Mouse (Mus musculus): ENCODE data around the gene Cask. TPM values are rescaled to one million over a fixed set of nuclear protein-coding genes. Genes with fewer than 3 reads are reported as not detected.

Gene Cask
- polyA plus RNA-seq, 1 experiment: 5.7 TPM

DNA sequence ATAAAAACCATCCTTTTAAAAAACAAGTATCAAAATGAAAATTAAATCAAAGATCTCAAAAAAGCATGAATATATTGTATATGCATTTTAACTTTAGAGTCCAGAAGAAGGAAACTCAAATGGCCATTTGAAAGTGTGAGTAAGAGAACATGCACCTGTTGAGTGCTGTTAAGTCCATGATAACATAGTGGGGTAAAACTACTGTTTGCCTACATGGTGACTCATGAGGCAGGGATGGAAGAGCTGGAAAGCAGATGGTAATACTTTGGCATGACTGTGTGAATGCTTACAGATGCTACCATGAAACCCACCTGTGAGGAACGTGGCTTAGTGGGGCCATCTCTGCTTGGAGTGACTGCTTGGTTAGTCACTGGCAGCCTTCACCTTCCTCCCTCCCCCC is 132.9 kb downstream of the Cask start:
- no peaks in the 10 kb centered on the region for H3K36me3 ChIP-seq (ENCODE audit: control insufficient read depth, insufficient read depth, low read length)
- H3K4me3 ChIP-seq (ENCODE audit: insufficient read depth, low read depth, low read length): no peak overlapping the region
- H3K27me3 ChIP-seq (replicated peaks; ENCODE audit: control insufficient read depth, insufficient read depth, low read length): no peaks in the 10 kb centered on the region
- DNase-seq: no peak
- WGBS: 91% methylated on average over 1 of the region's 1 CpGs
- no peaks in the 10 kb centered on the region for H3K4me1 ChIP-seq (ENCODE audit: control insufficient read depth, insufficient read depth, low read length)
- TF ChIP-seq CTCF (conservative IDR thresholded peaks at IDR 0.05; ENCODE audit: insufficient read depth, insufficient read length, low read depth, low read length) (no peak), POLR2A (IDR thresholded peaks at IDR 0.05; ENCODE audit: low read depth, low read length) (no peak)
- no peak overlapping the region for H3K27ac ChIP-seq (ENCODE audit: insufficient read depth, low read depth, low read length)

GRCm38 (mm10) chrX:13716796-13717569 is 134.2 kb downstream of the Cask start:
- TF ChIP-seq CTCF (conservative IDR thresholded peaks at IDR 0.05; ENCODE audit: insufficient read depth, insufficient read length, low read depth, low read length): no peak
- no peak for TF ChIP-seq POLR2A (IDR thresholded peaks at IDR 0.05; ENCODE audit: low read depth, low read length)
- Histone ChIP-seq H3K27me3 (replicated peaks; ENCODE audit: control insufficient read depth, insufficient read depth, low read length) (no peaks in the 10 kb centered on the region), H3K4me1 (ENCODE audit: control insufficient read depth, insufficient read depth, low read length) (no peaks in the 10 kb centered on the region), H3K27ac (ENCODE audit: insufficient read depth, low read depth, low read length) (no peak overlapping the region), H3K4me3 (ENCODE audit: insufficient read depth, low read depth, low read length) (no peak overlapping the region), H3K36me3 (ENCODE audit: control insufficient read depth, insufficient read depth, low read length) (no peaks in the 10 kb centered on the region)
- WGBS: 62% methylated on average over 4 of the region's 4 CpGs
- no peak for DNase-seq

DNA sequence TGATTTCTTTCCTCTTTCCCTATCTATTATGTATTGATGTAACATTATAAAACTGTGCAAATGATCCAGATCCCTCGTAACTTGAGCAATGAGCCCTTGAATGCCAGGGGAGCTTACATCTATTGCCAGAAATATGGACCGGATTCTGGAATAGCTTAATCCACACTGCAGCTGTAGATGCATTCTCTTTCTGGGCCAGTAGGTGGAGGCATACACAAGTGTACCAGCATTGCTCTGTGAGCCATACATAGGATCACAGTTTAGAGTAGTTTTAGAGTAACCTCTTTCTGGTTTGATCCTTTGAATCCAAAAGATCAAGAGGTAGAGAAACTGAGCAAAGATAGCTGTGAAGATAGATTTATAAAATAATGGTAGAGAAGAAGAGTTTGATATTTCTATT is 141.0 kb downstream of the Cask start:
- Histone ChIP-seq H3K4me1 (ENCODE audit: control insufficient read depth, insufficient read depth, low read length) (no peaks in the 10 kb centered on the region), H3K36me3 (ENCODE audit: control insufficient read depth, insufficient read depth, low read length) (no peaks in the 10 kb centered on the region), H3K27ac (ENCODE audit: insufficient read depth, low read depth, low read length) (no peak overlapping the region), H3K27me3 (replicated peaks; ENCODE audit: control insufficient read depth, insufficient read depth, low read length) (no peaks in the 10 kb centered on the region), H3K4me3 (ENCODE audit: insufficient read depth, low read depth, low read length) (no peak overlapping the region)
- DNase-seq: peak; percentile 54
- peak; percentile 52 for TF ChIP-seq CTCF (conservative IDR thresholded peaks at IDR 0.05; ENCODE audit: insufficient read depth, insufficient read length, low read depth, low read length)
- TF ChIP-seq POLR2A (IDR thresholded peaks at IDR 0.05; ENCODE audit: low read depth, low read length): no peak
- 23% methylated on average over 2 of the region's 2 CpGs for WGBS

- Histone ChIP-seq H3K27ac (ENCODE audit: insufficient read depth, low read depth, low read length) (no peak overlapping the region), H3K36me3 (ENCODE audit: control insufficient read depth, insufficient read depth, low read length) (no peaks in the 10 kb centered on the region), H3K27me3 (replicated peaks; ENCODE audit: control insufficient read depth, insufficient read depth, low read length) (no peaks in the 10 kb centered on the region), H3K4me3 (ENCODE audit: insufficient read depth, low read depth, low read length) (no peak overlapping the region), H3K4me1 (ENCODE audit: control insufficient read depth, insufficient read depth, low read length) (no peaks in the 10 kb centered on the region)
- peak; percentile 3 for DNase-seq
- 54% methylated on average over 2 of the region's 2 CpGs for WGBS
- TF ChIP-seq POLR2A (IDR thresholded peaks at IDR 0.05; ENCODE audit: low read depth, low read length) (no peak), CTCF (conservative IDR thresholded peaks at IDR 0.05; ENCODE audit: insufficient read depth, insufficient read length, low read depth, low read length) (no peak)
These were observed 146.1 kb downstream of the Cask start for GRCm38 (mm10) chrX:13705051-13705450.

DNA sequence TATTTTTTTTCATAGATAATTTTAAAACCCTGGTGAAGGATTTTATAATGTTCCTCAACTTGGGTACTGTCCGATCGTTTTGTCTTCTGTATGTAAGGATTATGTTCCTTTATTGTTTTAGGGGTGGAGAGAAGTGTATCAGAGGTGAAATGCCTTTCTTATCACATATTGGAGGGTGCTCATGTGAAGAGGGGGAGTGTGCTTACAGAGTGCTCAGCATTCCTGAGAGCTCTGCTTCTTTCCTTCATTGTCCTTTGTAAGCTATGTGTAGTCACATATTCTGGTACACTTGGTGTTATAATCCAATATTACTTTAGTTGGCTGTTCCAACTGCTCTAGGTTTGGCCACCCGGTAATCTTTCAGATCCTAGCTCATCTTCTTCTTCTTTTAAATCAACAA is 150.5 kb downstream of the Cask start:
- no peak for DNase-seq
- TF ChIP-seq CTCF (conservative IDR thresholded peaks at IDR 0.05; ENCODE audit: insufficient read depth, insufficient read length, low read depth, low read length) (no peak), POLR2A (IDR thresholded peaks at IDR 0.05; ENCODE audit: low read depth, low read length) (no peak)
- H3K27ac ChIP-seq (ENCODE audit: insufficient read depth, low read depth, low read length): no peak overlapping the region
- WGBS: 89% methylated on average over 3 of the region's 3 CpGs
- no peaks in the 10 kb centered on the region for H3K36me3 ChIP-seq (ENCODE audit: control insufficient read depth, insufficient read depth, low read length)
- no peak overlapping the region for H3K4me3 ChIP-seq (ENCODE audit: insufficient read depth, low read depth, low read length)
- no peaks in the 10 kb centered on the region for H3K4me1 ChIP-seq (ENCODE audit: control insufficient read depth, insufficient read depth, low read length)
- no peaks in the 10 kb centered on the region for H3K27me3 ChIP-seq (replicated peaks; ENCODE audit: control insufficient read depth, insufficient read depth, low read length)

DNA sequence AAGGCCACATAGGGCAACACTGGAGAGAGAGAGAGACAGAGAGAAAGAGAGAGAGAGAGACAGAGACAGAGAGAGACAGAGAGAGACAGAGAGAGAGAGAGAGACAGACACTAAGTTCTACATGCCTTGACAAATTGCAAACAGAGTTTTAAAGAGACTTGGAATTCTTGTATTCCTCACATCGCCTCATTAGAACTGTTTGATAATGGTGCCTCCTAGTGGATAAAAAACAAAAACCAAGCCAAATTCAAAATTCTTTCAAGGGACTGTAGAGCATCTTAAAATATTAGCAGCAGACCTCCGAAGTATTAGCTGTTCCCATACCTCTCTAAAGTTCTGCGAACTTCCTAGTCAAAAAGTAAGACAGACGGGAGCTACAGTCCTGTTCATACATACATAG is 159.3 kb downstream of the Cask start:
- no peaks in the 10 kb centered on the region for H3K4me1 ChIP-seq (ENCODE audit: control insufficient read depth, insufficient read depth, low read length)

GRCm38 (mm10) chrX:13688356-13688755 is 162.8 kb downstream of the Cask start:
- TF ChIP-seq POLR2A (IDR thresholded peaks at IDR 0.05; ENCODE audit: low read depth, low read length) (no peak), CTCF (conservative IDR thresholded peaks at IDR 0.05; ENCODE audit: insufficient read depth, insufficient read length, low read depth, low read length) (no peak)
- Histone ChIP-seq H3K27me3 (replicated peaks; ENCODE audit: control insufficient read depth, insufficient read depth, low read length) (no peaks in the 10 kb centered on the region), H3K4me1 (ENCODE audit: control insufficient read depth, insufficient read depth, low read length) (no peaks in the 10 kb centered on the region), H3K36me3 (ENCODE audit: control insufficient read depth, insufficient read depth, low read length) (no peaks in the 10 kb centered on the region), H3K4me3 (ENCODE audit: insufficient read depth, low read depth, low read length) (no peak overlapping the region), H3K27ac (ENCODE audit: insufficient read depth, low read depth, low read length) (no peak overlapping the region)
- WGBS: 84% methylated on average over 2 of the region's 2 CpGs
- no peak for DNase-seq

More for the DNA sequence above, 159.3 kb downstream of the Cask start:
- peak; percentile 2 for DNase-seq
- Histone ChIP-seq H3K36me3 (ENCODE audit: control insufficient read depth, insufficient read depth, low read length) (no peaks in the 10 kb centered on the region), H3K4me3 (ENCODE audit: insufficient read depth, low read depth, low read length) (no peak overlapping the region), H3K27me3 (replicated peaks; ENCODE audit: control insufficient read depth, insufficient read depth, low read length) (no peaks in the 10 kb centered on the region), H3K27ac (ENCODE audit: insufficient read depth, low read depth, low read length) (no peak overlapping the region)
- 83% methylated on average over 4 of the region's 4 CpGs for WGBS
- no peak for TF ChIP-seq CTCF (conservative IDR thresholded peaks at IDR 0.05; ENCODE audit: insufficient read depth, insufficient read length, low read depth, low read length)
- TF ChIP-seq POLR2A (IDR thresholded peaks at IDR 0.05; ENCODE audit: low read depth, low read length): no peak
